Mouse (Mus musculus): ENCODE results near the gene Aldh18a1. TPM values are rescaled to one million over a fixed set of nuclear protein-coding genes. Genes with fewer than 3 reads are reported as not detected.
A peak's percentile ranks its signal among the peaks of the same experiment; 100 is the strongest.

Gene Aldh18a1
- polyA plus RNA-seq, 2 experiments, result 25.6 to 26.7 TPM

DNA sequence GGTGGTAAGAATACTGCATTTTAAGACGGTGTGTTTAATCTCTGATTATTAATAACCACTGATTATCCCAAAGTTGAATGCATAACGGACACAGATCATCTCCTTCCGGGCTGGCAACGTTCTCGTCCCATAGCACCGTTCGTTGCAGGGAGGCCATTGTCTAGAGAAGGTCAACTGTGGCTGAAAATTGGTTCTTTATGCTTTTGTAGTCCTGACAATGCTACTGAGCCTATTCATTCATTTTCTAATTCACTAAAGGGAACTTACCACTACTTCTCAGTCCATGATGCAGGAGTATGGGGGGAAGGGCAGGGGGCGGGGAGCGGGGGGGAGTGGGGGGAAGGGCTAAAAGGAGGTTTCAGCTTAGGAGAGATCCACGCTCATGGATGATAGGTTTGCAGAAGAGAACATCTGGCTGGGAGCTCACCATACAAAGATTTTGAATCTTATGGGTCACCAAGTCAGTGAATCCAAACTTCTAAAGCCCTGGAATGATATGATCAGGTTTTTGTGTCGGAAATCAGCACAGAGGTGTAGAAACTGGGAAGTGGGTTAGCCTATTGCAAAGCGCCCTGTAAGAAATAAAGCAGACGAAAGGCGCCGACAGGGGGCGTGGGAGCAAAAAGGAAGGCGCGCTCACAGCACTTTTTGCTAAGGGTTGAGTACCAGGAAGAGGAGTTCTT is 725 bp upstream of the Aldh18a1 start:
- DNase-seq (ENCODE audit: low read depth in 3 of 3, low spot score in 3 of 3) (peak; percentile 78 to 89 (median 79)), ATAC-seq (ENCODE audit: insufficient read depth) (peak; percentile 53; the same call in 1 of the 2 replicates)
- peak overlapping the region; percentile 42 for H3K27ac ChIP-seq
- peaks cover 8 to 17% of the 10 kb centered on the region in 2 experiments for H3K4me1 ChIP-seq (replicated peaks; ENCODE audit: control insufficient read depth in 2 of 2, insufficient read depth in 2 of 2, low read length in 1 of 2)
- peaks cover 4% of the 10 kb centered on the region for H3K36me3 ChIP-seq (replicated peaks; ENCODE audit: control insufficient read depth, insufficient read depth, low read depth)
- H3K9me3 ChIP-seq (ENCODE audit: control insufficient read depth, low read length), result no peaks in the 10 kb centered on the region
- peak overlapping the region; percentile 55 for H3K9ac ChIP-seq (replicated peaks)
- H3K27me3 ChIP-seq (ENCODE audit: control insufficient read depth, insufficient read depth, low read length), result no peaks in the 10 kb centered on the region
- peak overlapping the region; percentile 67 to 84 for H3K4me3 ChIP-seq (ENCODE audit: insufficient read depth in 1 of 2, low read depth in 2 of 2, low read length in 2 of 2)
- TF ChIP-seq CTCF (IDR thresholded peaks at IDR 0.05; ENCODE audit: low read depth) (peak; percentile 82), EP300 (IDR thresholded peaks at IDR 0.05; ENCODE audit: low read depth) (no peak)
- WGBS (ENCODE audit: insufficient replicate concordance), result 1% methylated on average over 18 of the region's 18 CpGs
- H3K4me2 ChIP-seq (ENCODE audit: low read depth), result peak overlapping the region; percentile 99

DNA sequence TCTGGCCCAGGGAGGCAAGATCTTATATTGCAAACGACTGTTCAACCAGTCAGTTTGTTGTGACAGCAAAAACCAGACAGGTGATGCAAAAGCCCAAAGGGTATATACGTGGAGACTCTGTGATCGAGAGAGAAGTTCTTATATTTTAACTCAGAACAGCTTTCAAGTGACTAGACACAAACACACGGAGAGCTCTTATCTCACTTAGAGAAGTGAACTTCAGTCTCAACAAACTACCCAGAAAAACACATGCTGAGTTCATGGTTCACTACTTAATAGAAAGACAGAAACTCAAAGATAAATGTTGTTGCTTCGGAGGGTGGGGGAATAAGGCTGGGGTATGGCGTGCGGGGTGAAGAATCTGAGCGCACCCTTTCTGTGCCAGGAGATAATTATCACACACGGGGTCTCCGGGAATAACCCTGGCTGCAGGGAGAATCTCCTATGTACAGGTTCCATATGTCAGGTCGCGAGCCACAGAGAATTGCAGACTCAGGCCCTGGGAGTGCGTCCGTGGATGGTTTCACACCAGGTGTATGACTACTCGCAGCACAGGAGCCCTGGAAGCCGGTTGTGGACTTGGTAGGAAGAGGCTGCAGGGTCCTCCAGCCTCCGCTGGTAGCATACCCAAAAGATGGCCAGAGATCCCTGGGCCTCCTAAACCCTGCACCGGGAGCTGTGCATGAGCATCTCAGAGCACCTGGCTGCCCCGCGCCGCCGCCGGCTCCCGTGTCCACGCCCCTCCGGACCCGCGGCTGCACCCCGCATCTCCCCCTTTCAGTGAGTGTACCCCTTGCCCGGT is 571 bp downstream of the Aldh18a1 start:
- WGBS (ENCODE audit: insufficient replicate concordance), result 2% methylated on average over 30 of the region's 30 CpGs
- Histone ChIP-seq H3K4me2 (ENCODE audit: low read depth) (peak overlapping the region; percentile 99), H3K36me3 (replicated peaks; ENCODE audit: control insufficient read depth, insufficient read depth, low read depth) (peaks cover 8% of the 10 kb centered on the region), H3K4me3 (ENCODE audit: insufficient read depth in 1 of 2, low read depth in 2 of 2, low read length in 2 of 2) (peak overlapping the region; percentile 67 to 84), H3K27me3 (ENCODE audit: control insufficient read depth, insufficient read depth, low read length) (no peaks in the 10 kb centered on the region), H3K27ac (peak overlapping the region; percentile 23), H3K9me3 (ENCODE audit: control insufficient read depth, low read length) (no peaks in the 10 kb centered on the region), H3K4me1 (replicated peaks; ENCODE audit: control insufficient read depth in 2 of 2, insufficient read depth in 2 of 2, low read length in 1 of 2) (peaks cover 8 to 17% of the 10 kb centered on the region in 2 experiments), H3K9ac (replicated peaks) (peak overlapping the region; percentile 55)
- ATAC-seq (ENCODE audit: insufficient read depth) (peak; percentile 63), DNase-seq (ENCODE audit: low read depth in 3 of 3, low spot score in 3 of 3) (peak in 1 of 3 experiments; percentile 24)
- TF ChIP-seq EP300 (IDR thresholded peaks at IDR 0.05; ENCODE audit: low read depth) (no peak), CTCF (IDR thresholded peaks at IDR 0.05; ENCODE audit: low read depth) (no peak)

DNA sequence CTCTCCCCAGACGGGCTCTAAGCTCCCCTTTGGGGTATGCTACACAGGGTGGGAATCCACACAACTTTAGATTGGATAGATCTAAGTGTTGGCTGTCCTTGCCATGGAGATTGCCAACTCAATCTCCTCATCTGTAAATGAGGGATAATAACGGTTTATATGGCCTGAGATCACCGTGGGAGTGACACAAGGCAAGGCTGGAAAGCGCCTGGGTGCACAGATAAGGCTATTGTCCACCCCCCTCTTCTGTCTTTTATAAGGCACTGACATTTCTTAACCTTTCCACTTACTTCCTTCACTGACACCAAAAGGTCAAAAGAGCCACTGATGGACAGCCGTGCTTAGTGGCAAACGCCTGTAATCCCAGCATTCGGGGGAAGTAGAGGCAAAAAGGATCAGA is 1.4 kb downstream of the Aldh18a1 start:
- Histone ChIP-seq H3K4me1 (replicated peaks; ENCODE audit: control insufficient read depth in 2 of 2, insufficient read depth in 2 of 2, low read length in 1 of 2) (peaks cover 8 to 17% of the 10 kb centered on the region in 2 experiments), H3K4me2 (ENCODE audit: low read depth) (peak overlapping the region; percentile 99), H3K27ac (peak overlapping the region; percentile 23), H3K27me3 (ENCODE audit: control insufficient read depth, insufficient read depth, low read length) (no peaks in the 10 kb centered on the region), H3K9me3 (ENCODE audit: control insufficient read depth, low read length) (no peaks in the 10 kb centered on the region), H3K9ac (replicated peaks) (peak overlapping the region; percentile 55), H3K36me3 (replicated peaks; ENCODE audit: control insufficient read depth, insufficient read depth, low read depth) (peaks cover 8% of the 10 kb centered on the region), H3K4me3 (ENCODE audit: insufficient read depth in 1 of 2, low read depth in 2 of 2, low read length in 2 of 2) (peak overlapping the region; percentile 67 to 84)
- DNase-seq (ENCODE audit: low read depth in 3 of 3, low spot score in 3 of 3), result peak in 1 of 3 experiments; percentile 20
- ATAC-seq (ENCODE audit: insufficient read depth), result 0 out of 2 replicates have a peak, but pooled peaks have one; percentile 15
- 16% methylated on average over 7 of the region's 7 CpGs for WGBS (ENCODE audit: insufficient replicate concordance)
- TF ChIP-seq CTCF (IDR thresholded peaks at IDR 0.05; ENCODE audit: low read depth) (no peak), EP300 (IDR thresholded peaks at IDR 0.05; ENCODE audit: low read depth) (peak; percentile 56)

DNA sequence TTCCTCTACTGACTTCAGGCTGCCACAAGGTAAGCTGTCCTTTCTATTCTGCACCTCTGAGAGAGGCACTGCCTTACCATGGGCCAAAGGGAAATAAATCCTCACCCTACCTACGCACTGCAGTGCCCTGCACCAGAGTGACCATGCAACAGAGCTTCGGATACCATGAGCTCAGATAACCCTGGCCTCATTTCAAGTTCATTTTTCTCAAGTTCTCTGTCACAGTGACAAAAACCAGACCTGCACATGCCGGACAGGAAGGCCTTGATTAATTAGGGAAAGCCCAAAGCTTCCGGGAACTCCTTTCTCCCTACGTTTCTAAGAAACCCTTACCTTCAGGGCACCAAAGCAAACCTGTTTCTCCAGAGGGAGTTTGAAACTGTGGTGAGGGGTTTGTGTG is 6.6 kb downstream of the Aldh18a1 start:
- TF ChIP-seq CTCF (IDR thresholded peaks at IDR 0.05; ENCODE audit: low read depth) (no peak), EP300 (IDR thresholded peaks at IDR 0.05; ENCODE audit: low read depth) (no peak)
- Histone ChIP-seq H3K27ac (no peak overlapping the region), H3K9me3 (ENCODE audit: control insufficient read depth, low read length) (no peaks in the 10 kb centered on the region), H3K36me3 (replicated peaks; ENCODE audit: control insufficient read depth, insufficient read depth, low read depth) (peaks cover 22% of the 10 kb centered on the region), H3K9ac (replicated peaks) (no peak overlapping the region), H3K27me3 (ENCODE audit: control insufficient read depth, insufficient read depth, low read length) (no peaks in the 10 kb centered on the region), H3K4me1 (replicated peaks; ENCODE audit: control insufficient read depth in 2 of 2, insufficient read depth in 2 of 2, low read length in 1 of 2) (peaks cover 3 to 11% of the 10 kb centered on the region in 2 experiments), H3K4me3 (ENCODE audit: insufficient read depth in 1 of 2, low read depth in 2 of 2, low read length in 2 of 2) (no peak overlapping the region), H3K4me2 (ENCODE audit: low read depth) (no peak overlapping the region)
- DNase-seq (ENCODE audit: low read depth in 3 of 3, low spot score in 3 of 3) (no peak), ATAC-seq (ENCODE audit: insufficient read depth) (no peak)
- 78% methylated on average over 5 of the region's 5 CpGs for WGBS (ENCODE audit: insufficient replicate concordance)

DNA sequence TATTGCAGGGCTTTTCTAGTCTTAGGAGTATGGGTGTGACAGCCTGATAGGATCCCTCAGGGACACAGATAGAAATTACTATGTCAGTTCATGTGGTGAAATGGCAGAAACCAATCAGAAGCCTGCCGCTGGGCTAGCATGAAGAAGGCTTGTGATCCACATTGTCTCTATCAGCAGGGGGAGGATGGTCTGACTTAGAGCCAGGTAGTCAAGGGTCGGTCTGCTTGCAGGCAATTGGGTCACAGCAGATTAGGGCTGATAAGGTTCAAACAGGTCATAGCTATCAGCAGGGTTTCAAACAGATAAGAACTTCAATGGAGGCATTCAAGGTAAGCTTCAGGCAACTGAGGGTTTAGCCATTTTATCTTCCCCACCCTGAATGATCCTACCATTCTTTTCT is 7.4 kb downstream of the Aldh18a1 start:
- no peak overlapping the region for H3K9ac ChIP-seq (replicated peaks)
- no peak overlapping the region for H3K27ac ChIP-seq
- H3K4me3 ChIP-seq (ENCODE audit: insufficient read depth in 1 of 2, low read depth in 2 of 2, low read length in 2 of 2), result no peak overlapping the region
- peaks cover 0 to 4% of the 10 kb centered on the region in 2 experiments; a peak in 2 of 4 replicates for H3K4me1 ChIP-seq (replicated peaks; ENCODE audit: control insufficient read depth in 2 of 2, insufficient read depth in 2 of 2, low read length in 1 of 2)
- ATAC-seq (ENCODE audit: insufficient read depth) (0 out of 2 replicates have a peak, but pooled peaks have one; percentile 23), DNase-seq (ENCODE audit: low read depth in 3 of 3, low spot score in 3 of 3) (no peak)
- H3K27me3 ChIP-seq (ENCODE audit: control insufficient read depth, insufficient read depth, low read length), result no peaks in the 10 kb centered on the region
- H3K36me3 ChIP-seq (replicated peaks; ENCODE audit: control insufficient read depth, insufficient read depth, low read depth), result peaks cover 25% of the 10 kb centered on the region
- H3K9me3 ChIP-seq (ENCODE audit: control insufficient read depth, low read length), result no peaks in the 10 kb centered on the region
- TF ChIP-seq EP300 (IDR thresholded peaks at IDR 0.05; ENCODE audit: low read depth) (no peak), CTCF (IDR thresholded peaks at IDR 0.05; ENCODE audit: low read depth) (no peak)
- 53% methylated on average over 2 of the region's 2 CpGs for WGBS (ENCODE audit: insufficient replicate concordance)
- H3K4me2 ChIP-seq (ENCODE audit: low read depth), result no peak overlapping the region

Measured in liver, embryonic 14.5 days (tissue).